In genomic region chr8:4679796-4680195, GRCm38 (mm10) we compare ENCODE assay signal across 12 mouse cellular contexts.
DNase-seq lines count a peak whose midpoint lies in the region; ATAC-seq and TF ChIP-seq lines count a peak whose summit lies in the region.
"Had no signal": no experiment of that assay in that cellular context is flagged by ENCODE, and none has a peak within 500 bp of the region (broad histone marks: within the 10 kb centered on the region; RNA-seq: fewer than 3 reads in every experiment).

No protein-coding gene starts in this region.

- TF ChIP-seq CTCF in thymus, adult 2 months (IDR thresholded peaks at IDR 0.05; ENCODE audit: borderline replicate concordance, control insufficient read depth, extremely low read depth, insufficient read depth, low read length, poor library complexity) = no peak
- no peak for TF ChIP-seq CTCF in left cerebral cortex, adult 2 months (IDR thresholded peaks at IDR 0.05)

- no peaks in the 10 kb centered on the region for H3K4me1 ChIP-seq in heart, embryonic 12.5 days (replicated peaks)
- H3K4me1 ChIP-seq in thymus, adult 2 months (replicated peaks; ENCODE audit: control insufficient read depth, insufficient read depth, low read length) = peaks cover 4% of the 10 kb centered on the region

- TF ChIP-seq POLR2A in thymus, adult 2 months (IDR thresholded peaks at IDR 0.05; ENCODE audit: control insufficient read depth, extremely low read depth, insufficient read depth, low read length, poor library complexity) = no peak

- H3K27ac ChIP-seq in heart, embryonic 12.5 days (ENCODE audit: poor library complexity, severe bottlenecking) = no peak overlapping the region
- no peak overlapping the region for H3K27ac ChIP-seq in thymus, adult 2 months (ENCODE audit: control insufficient read depth, insufficient read depth, low read length)
- no peak overlapping the region for H3K27ac ChIP-seq in left cerebral cortex, adult 2 months
- H3K27ac ChIP-seq: limb, embryonic 10.5 days had no signal

- no peak overlapping the region for H3K4me3 ChIP-seq in heart, embryonic 12.5 days
- no peak overlapping the region for H3K4me3 ChIP-seq in thymus, adult 2 months (ENCODE audit: control insufficient read depth, insufficient read depth, low read length)
- no peak overlapping the region for H3K4me3 ChIP-seq in left cerebral cortex, adult 2 months

- intact Hi-C loops in left cerebral cortex, adult 2 months (cut with DNase I) = loop anchor here (1.0 to 10.0 kb wide), 5 partner anchors 9 to 515 kb away; partner anchors contain the start of genes Evi5l and Shcbp1

- no peak overlapping the region for H3K4me2 ChIP-seq in heart, embryonic 12.5 days

- WGBS in heart, embryonic 12.5 days = 92% methylated on average over 3 of the region's 3 CpGs
- WGBS in thymus, adult 2 months = 99% methylated on average over 3 of the region's 3 CpGs

- H3K9me3 ChIP-seq in heart, embryonic 12.5 days (replicated peaks) = peaks cover 18% of the 10 kb centered on the region

- 0 out of 2 replicates have a peak, but pooled peaks cover 3% of the 10 kb centered on the region for H3K36me3 ChIP-seq in heart, embryonic 12.5 days
- H3K36me3 ChIP-seq in thymus, adult 2 months (ENCODE audit: control insufficient read depth, insufficient read depth, low read length) = no peaks in the 10 kb centered on the region
- H3K36me3 ChIP-seq: limb, embryonic 10.5 days had no signal

- no peaks in the 10 kb centered on the region for H3K27me3 ChIP-seq in heart, embryonic 12.5 days (replicated peaks)
- no peaks in the 10 kb centered on the region for H3K27me3 ChIP-seq in thymus, adult 2 months (ENCODE audit: control insufficient read depth, insufficient read depth, low read length)

- no peak for ATAC-seq in heart, embryonic 12.5 days (ENCODE audit: insufficient number of reproducible peaks, low FRiP score)
- ATAC-seq: Patski had no signal

- DNase-seq in heart, adult 11 months = peak; percentile 90
- DNase-seq in thymus, adult 2 months = peak; percentile 5
- no peak for DNase-seq in thymus, postnatal 25 days
- DNase-seq in cerebellum, adult 8-10 months = peak; percentile 21
- no peak for DNase-seq in gastrocnemius, postnatal 25 days
- no peak for DNase-seq in left cerebral cortex, adult 2 months (ENCODE audit: extremely low spot score in 1 of 2, low spot score in 2 of 2)
- no peak for DNase-seq in urinary bladder, postnatal 25 days (ENCODE audit: low spot score)
- DNase-seq: gastrocnemius, postnatal 10 days; kidney, postnatal 10 days had no signal

- no peak overlapping the region for H3K9ac ChIP-seq in heart, embryonic 12.5 days

Comparison
In these comparisons a context has a peak if more than half of its experiments do, and no peak if none do; other contexts are left out.
1. DNase-seq: peak in heart, adult 11 months (single experiment), thymus, adult 2 months (single experiment) and cerebellum, adult 8-10 months (single experiment); none in thymus, postnatal 25 days (single experiment), gastrocnemius, postnatal 25 days (single experiment), left cerebral cortex, adult 2 months (0 of 2) and urinary bladder, postnatal 25 days (single experiment).